Mouse (Mus musculus): ENCODE results near the gene Sfpq.

DNA sequence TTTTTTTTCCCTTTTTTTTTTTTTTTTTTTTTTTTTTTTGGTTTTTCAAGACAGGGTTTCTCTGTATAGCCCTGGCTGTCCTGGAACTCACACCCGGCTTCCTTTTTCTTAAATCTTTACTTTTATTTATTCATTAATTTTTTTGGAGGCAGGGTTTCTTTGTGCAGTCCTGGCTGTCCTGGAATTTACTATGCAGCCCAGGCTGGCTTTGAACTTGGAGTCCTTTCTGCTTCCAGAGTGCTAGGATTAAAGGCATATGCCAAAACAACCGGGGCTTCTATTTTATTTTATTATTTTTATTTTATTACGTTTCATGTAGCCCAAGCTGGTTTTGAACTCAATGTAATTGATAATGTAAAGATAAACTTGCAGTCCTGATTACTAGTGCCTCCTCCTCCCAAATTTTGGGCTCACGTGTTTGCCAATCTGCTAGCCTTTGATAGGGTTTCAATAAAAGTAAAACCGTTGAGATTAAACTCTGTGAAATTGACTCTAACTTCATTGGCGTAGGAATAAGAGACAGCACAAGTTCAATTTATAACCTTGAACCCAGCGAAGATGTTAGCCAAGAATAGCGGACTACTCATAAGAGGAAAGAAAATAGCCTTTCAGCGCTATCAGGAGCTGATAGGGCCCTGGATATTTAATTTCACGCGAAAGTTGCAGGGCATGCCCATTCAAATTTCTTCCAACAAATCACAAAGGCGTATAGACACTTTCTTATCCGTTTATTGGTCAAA is 543 bp upstream of the Sfpq start:
- no peak for TF ChIP-seq CTCF (IDR thresholded peaks at IDR 0.05; ENCODE audit: extremely low read depth, insufficient read depth, insufficient read length, insufficient replicate concordance)
- TF ChIP-seq POLR2A (IDR thresholded peaks at IDR 0.05; ENCODE audit: low read depth, low read length): no peak
